Mouse (Mus musculus) ovary, postnatal 10 days (tissue): ENCODE data around the gene Olfr1341.

Experiments used
- DNase-seq: peaks from one replicate; pipeline ENCODE4 v3.0.0; 2022; ENCODE audit warnings: low spot score

The Olfr1341 gene

DNA sequence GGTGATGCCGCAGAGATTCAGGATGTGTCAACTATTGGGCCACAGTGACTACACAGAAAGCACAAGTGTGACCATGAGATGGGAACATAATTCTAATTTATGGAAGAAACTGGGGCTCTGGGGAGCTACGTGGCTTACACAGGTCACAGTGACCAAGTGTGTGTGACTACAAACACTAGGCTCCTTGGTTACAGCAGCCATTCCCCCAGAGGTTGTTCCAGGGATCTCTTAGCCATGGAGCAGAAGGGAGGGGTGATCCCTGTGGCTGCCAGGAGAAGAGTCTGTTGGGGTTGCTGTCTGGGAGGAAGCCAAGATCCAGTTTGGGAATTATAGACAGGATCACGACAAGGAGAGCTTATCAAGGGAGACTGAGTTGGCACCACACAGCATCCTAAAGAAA, at the start of gene Olfr1341:
Gene Olfr1341 (plus strand): TSS at position 301 of the 400 bp plus-strand sequence.
- no peak for DNase-seq

DNA sequence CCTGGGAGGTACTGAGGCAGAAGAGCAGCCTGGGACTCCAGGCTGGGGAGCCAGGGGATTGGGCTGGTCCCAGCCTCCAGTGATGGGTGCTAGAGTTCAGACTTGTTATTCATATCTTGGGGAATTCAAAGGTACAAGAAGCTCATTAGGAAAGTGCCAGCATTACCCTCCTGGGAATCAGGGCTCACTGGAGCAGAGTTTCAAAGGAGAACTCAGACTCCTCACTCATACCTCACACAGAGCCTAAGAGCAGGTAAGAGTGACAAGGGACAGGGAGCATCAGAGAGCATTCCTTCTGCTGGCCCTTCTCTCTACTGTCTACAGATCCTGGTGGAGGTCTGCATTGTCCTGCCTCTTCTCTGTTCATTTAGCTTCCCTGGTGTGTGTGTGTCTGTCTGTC, 44.7 kb upstream of the Olfr1341 start, which contains the start of gene Olfr62:
Gene Olfr62 (plus strand): TSS at position 301 of the 400 bp plus-strand sequence.
- no peak for DNase-seq

- no peak for DNase-seq
These were observed 16.2 kb upstream of the Olfr1341 start for GRCm38 (mm10) chr4:118687086-118687485.

GRCm38 (mm10) chr4:118692412-118692973, 10.8 kb upstream of the Olfr1341 start, which contains the start of gene Olfr1342:
Gene Olfr1342, minus strand, starts transcription at chr4:118692756.
- no peak for DNase-seq

DNA sequence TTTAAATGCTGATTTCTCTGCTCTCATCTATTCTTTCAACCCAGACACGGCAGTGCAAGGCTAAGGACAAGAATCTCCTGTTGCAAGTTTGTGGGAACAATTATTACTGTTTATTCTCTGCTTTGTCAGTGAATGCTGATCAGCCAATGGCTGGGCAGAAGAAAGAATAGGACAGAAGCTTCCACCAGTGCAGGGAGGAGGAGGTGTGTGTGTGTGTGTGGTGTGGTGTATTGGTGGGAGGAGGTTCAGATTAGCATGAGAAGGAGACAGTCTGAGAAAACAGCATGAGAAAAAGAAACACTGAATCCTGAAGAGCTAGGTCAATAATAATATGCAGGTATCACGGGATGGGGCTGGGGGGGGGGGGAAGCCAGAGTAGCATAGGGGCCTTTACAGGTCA, 9.5 kb upstream of the Olfr1341 start:
- no peak for DNase-seq

- no peak for DNase-seq
These were observed 4.8 kb downstream of the Olfr1341 start for GRCm38 (mm10) chr4:118708086-118708485.

DNA sequence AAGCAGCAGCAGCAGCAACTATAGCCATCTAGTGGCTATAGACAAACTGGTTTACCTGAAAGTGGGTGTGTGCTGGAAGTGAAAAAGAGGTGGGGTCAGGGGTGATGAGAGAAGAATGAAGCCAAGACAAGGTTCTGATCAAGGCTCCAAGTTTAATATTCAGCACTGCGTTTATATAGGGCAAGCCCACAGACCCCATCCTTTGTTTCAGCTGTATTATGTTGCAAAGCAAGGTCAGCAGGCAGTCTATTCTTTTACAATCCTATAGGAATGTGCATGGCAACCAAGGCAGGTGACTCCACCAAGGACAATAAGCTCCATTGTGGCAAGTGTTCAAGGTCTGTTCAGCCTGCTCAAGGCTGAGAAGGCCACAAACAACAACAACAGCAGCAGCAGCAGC, 8.3 kb downstream of the Olfr1341 start:
- no peak for DNase-seq

- DNase-seq: no peak
These were observed 16.5 kb downstream of the Olfr1341 start, which contains the start of gene Olfr1340 for GRCm38 (mm10) chr4:118719838-118720237. Gene Olfr1340, plus strand, starts transcription at chr4:118720138.

- no peak for DNase-seq
These were observed 18.6 kb downstream of the Olfr1341 start for GRCm38 (mm10) chr4:118721742-118722483.

- DNase-seq: no peak
These were observed 28.6 kb downstream of the Olfr1341 start, which contains the start of gene Olfr1339 for GRCm38 (mm10) chr4:118731875-118732274. Gene Olfr1339, plus strand, starts transcription at chr4:118732175.

DNA sequence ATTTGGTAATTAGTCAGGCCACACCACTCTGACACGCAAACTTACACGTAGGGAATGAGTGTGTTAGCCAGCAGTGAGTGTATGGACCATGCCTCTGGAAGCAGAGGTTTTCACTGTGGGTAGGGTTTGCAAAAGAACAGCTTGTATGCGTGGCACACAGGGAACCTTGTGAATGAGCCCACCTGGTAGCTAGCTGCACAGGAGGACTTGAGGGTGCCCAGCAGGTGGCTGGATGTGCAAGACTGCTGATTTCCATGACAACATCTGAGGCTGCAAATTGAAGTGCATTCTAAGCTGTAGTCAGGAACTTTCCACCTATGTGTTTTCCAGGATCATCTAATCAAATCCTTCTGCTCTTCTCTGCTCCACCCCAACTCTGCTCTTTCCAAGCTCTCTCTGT, 36.3 kb downstream of the Olfr1341 start:
- no peak for DNase-seq

DNA sequence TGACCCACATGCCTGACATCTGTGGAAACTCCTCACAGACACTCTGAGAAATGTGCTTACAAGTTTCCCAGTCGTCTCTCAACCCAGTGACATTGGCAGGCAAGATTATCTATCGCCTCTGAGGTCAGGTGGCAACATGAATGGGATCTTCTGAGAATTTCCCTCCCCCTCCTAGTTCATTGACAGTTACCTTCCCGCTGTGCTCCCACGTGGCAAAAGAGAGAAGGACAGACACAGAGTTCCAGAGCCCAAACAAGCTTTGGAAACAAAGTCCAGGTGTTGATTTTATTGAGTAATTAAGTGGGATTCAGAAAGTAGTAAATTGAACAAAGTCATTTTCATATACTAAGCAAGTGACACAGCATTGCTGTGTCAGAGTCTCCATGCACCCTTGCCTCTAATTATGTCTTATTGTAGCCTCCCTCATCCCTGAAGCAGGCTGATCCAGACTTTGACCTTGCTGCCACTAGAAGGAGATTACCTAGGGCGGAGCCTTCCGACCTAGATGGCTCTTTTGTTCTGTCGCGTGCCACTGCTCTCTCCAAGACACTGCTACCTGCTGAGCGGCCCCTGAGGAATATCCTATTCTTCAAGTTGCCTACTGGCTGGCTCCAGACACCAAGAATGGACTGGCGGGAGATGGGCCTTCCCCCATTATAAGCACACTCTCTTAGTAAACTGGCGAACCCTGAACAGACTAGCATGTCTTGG, 37.8 kb downstream of the Olfr1341 start:
- no peak for DNase-seq

- no peak for DNase-seq
These were observed 38.6 kb downstream of the Olfr1341 start for GRCm38 (mm10) chr4:118741881-118742280.

- DNase-seq: no peak
These were observed 55.3 kb downstream of the Olfr1341 start, which contains the start of gene Olfr1338 for GRCm38 (mm10) chr4:118758637-118759036. Gene Olfr1338, minus strand, starts transcription at chr4:118758737.
